Mouse (Mus musculus) heart, postnatal 0 days (tissue): ENCODE data around the gene Top3a. TPM values are rescaled to one million over a fixed set of nuclear protein-coding genes. Genes with fewer than 3 reads are reported as not detected.

Experiments used
- ATAC-seq: fragments of 200-750 bp; cut with Nextera tagmentation; 2 replicates; pipeline ENCODE4 v1.8.0; 2017; ENCODE audit warnings: low read depth, moderate number of reproducible peaks, moderate library complexity; ENCODE audit not compliant: insufficient read depth
- DNase-seq: peaks from one replicate; pipeline ENCODE4 v3.0.0-alpha.2; 2016; ENCODE audit warnings: low spot score
- H3K27ac ChIP-seq: fragments of 300-500 bp; sonication (generic); 2 replicates; pipeline ENCODE4 v1.5.1; 2014; ENCODE audit warnings: low read depth, mild to moderate bottlenecking
- H3K27me3 ChIP-seq: fragments of 300-500 bp; sonication (generic); 2 replicates; pipeline ENCODE4 v1.6.1; 2014; ENCODE audit warnings: low read length, mixed read lengths; ENCODE audit not compliant: control insufficient read depth, insufficient read depth
- H3K36me3 ChIP-seq: fragments of 300-500 bp; sonication (generic); replicated peaks from 2 replicates; pipeline ENCODE4 v1.6.1; 2014; ENCODE audit warnings: low read length, mixed read lengths; ENCODE audit not compliant: control insufficient read depth, insufficient read depth
- H3K4me1 ChIP-seq: fragments of 300-500 bp; sonication (generic); 2 replicates; pipeline ENCODE4 v1.6.1; 2014; ENCODE audit warnings: antibody characterized with exemption; ENCODE audit not compliant: control insufficient read depth, insufficient read depth
- H3K4me2 ChIP-seq: fragments of 300-500 bp; sonication (generic); 2 replicates; pipeline ENCODE4 v1.6.1; 2014; ENCODE audit warnings: low read depth, mild to moderate bottlenecking, low read length, moderate library complexity
- H3K4me3 ChIP-seq: fragments of 300-500 bp; sonication (generic); 2 replicates; pipeline ENCODE4 v1.5.1; 2014; ENCODE audit warnings: low read depth, low read length
- H3K9ac ChIP-seq: fragments of 300-500 bp; sonication (generic); replicated peaks from 2 replicates; pipeline ENCODE4 v1.6.1; 2014; ENCODE audit warnings: low read depth, low read length, mixed read lengths
- H3K9me3 ChIP-seq: fragments of 300-500 bp; sonication (generic); replicated peaks from 2 replicates; pipeline ENCODE4 v1.6.1; 2016; ENCODE audit warnings: low read length; ENCODE audit not compliant: control insufficient read depth
- CTCF ChIP-seq: IDR thresholded peaks from 2 replicates; pipeline ENCODE4 v1.5.1; 2016; ENCODE audit warnings: antibody characterized with exemption, control low read depth, low read depth
- EP300 ChIP-seq: IDR thresholded peaks from 2 replicates; pipeline ENCODE4 v1.6.1; 2016; ENCODE audit warnings: antibody characterized with exemption, low read depth
- WGBS: fragments of 180-500 bp; shearing (Covaris S2); extraction: QIAGEN DNeasy Blood & Tissue Kit; methylation state at CpG from one replicate; pipeline ENCODE4 v1.1.7; 2014; 5-methylcytosine and 5-hydroxymethylcytosine counted together
- polyA plus RNA-seq: library from polyadenylated mRNA; unstranded; fragments of >200 nt; fragmentation: Nextera tagmentation; extraction: Ambion mirVana; gene quantifications from 2 replicates; pipeline ENCODE4 v1.2.1, GENCODE M21; 2015
- total RNA-seq: library from RNA; depleted of rRNA; stranded (reverse); fragments of >200 nt; gene quantifications from 2 replicates; pipeline ENCODE4 v1.2.3, GENCODE M21; 2014; ENCODE audit warnings: low replicate concordance

Gene Top3a
- total and polyA plus RNA-seq, 2 experiments from 2014 or later = 4.4 to 7.3 TPM

GRCm38 (mm10) chr11:60706076-60706475 is 71.1 kb downstream of the Top3a start:
- WGBS = 87% methylated on average over 7 of the region's 7 CpGs
- Histone ChIP-seq H3K4me1 (peaks cover 2% of the 10 kb centered on the region), H3K27me3 (no peaks in the 10 kb centered on the region), H3K4me3 (no peak overlapping the region), H3K9ac (no peak overlapping the region), H3K4me2 (no peak overlapping the region), H3K9me3 (no peaks in the 10 kb centered on the region), H3K36me3 (peaks cover 55% of the 10 kb centered on the region), H3K27ac (no peak overlapping the region)
- TF ChIP-seq EP300 (no peak), CTCF (no peak)
- ATAC-seq (no peak), DNase-seq (no peak)

DNA sequence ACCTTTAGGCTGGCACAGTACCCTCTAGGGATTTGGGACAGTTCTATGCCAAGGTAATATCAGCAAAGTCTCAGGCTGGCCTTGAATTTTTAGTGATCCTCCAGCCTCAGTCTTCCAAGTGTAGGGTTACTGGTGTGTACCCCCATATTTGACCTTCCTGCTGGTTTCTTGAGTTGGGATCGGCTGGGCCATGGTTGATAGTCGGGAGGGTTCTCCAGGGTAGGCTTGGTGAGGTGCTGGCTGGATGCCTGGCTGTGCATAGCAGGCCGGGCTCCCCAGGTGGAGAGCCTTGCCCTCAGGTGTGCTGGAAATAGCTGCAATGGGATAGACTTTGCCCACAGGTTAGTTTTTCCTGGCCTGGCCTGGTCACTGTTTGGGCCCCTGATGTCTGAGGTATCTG is 71.9 kb downstream of the Top3a start:
- Histone ChIP-seq H3K36me3 (peaks cover 46% of the 10 kb centered on the region), H3K4me1 (peaks cover 10% of the 10 kb centered on the region), H3K27ac (no peak overlapping the region), H3K9me3 (no peaks in the 10 kb centered on the region), H3K4me2 (no peak overlapping the region), H3K27me3 (no peaks in the 10 kb centered on the region), H3K9ac (no peak overlapping the region), H3K4me3 (no peak overlapping the region)
- ATAC-seq (no peak), DNase-seq (no peak)
- WGBS = 90% methylated on average over 3 of the region's 3 CpGs
- TF ChIP-seq CTCF (no peak), EP300 (no peak)

- 94% methylated on average over 19 of the region's 19 CpGs for whole genome bisulfite sequencing
- Histone ChIP-seq H3K9ac (no peak overlapping the region), H3K27me3 (no peaks in the 10 kb centered on the region), H3K36me3 (peaks cover 36% of the 10 kb centered on the region), H3K27ac (no peak overlapping the region), H3K4me2 (no peak overlapping the region), H3K4me3 (no peak overlapping the region), H3K9me3 (no peaks in the 10 kb centered on the region), H3K4me1 (peaks cover 11% of the 10 kb centered on the region)
- TF ChIP-seq CTCF (no peak), EP300 (no peak)
- DNase-seq (no peak), ATAC-seq (no peak)
Observed at GRCm38 (mm10) chr11:60704023-60704880, 72.9 kb downstream of the Top3a start.

DNA sequence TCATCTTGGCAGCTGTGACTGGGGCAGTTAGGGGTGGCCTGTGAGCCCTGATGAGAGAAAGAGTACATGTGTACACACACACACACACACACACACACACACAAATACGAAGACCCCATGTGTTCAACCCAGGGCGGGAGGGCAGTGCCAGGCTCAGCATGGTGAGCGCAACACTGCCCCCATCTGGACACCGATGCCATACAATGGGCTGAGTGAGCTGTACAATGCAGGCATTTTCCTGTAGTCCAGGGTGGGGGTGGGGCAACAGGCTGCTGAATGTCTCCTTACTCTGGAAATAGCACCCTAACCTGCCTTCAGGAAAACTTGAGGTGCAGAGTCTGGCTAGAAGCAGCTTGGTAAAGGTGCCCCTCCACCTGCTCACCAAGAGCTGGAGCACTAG is 74.0 kb downstream of the Top3a start:
- Histone ChIP-seq H3K27me3 (no peaks in the 10 kb centered on the region), H3K36me3 (peaks cover 25% of the 10 kb centered on the region), H3K4me1 (peaks cover 17% of the 10 kb centered on the region), H3K27ac (no peak overlapping the region), H3K4me2 (no peak overlapping the region), H3K4me3 (no peak overlapping the region), H3K9ac (no peak overlapping the region), H3K9me3 (no peaks in the 10 kb centered on the region)
- ATAC-seq (0 out of 2 replicates have a peak, but pooled peaks have one; percentile 27), DNase-seq (peak; percentile 47)
- WGBS = 38% methylated on average over 4 of the region's 4 CpGs
- TF ChIP-seq EP300 (no peak), CTCF (peak; percentile 69)

GRCm38 (mm10) chr11:60701611-60702010 is 75.6 kb downstream of the Top3a start:
- 78% methylated on average over 4 of the region's 4 CpGs for WGBS

More at GRCm38 (mm10) chr11:60701611-60702010, 75.6 kb downstream of the Top3a start:
- H3K27ac ChIP-seq = no peak overlapping the region
- no peak for TF ChIP-seq EP300
- no peak for TF ChIP-seq CTCF
- H3K27me3 ChIP-seq = no peaks in the 10 kb centered on the region
- H3K4me2 ChIP-seq = no peak overlapping the region
- no peak overlapping the region for H3K9ac ChIP-seq
- H3K4me1 ChIP-seq = peaks cover 17% of the 10 kb centered on the region
- H3K36me3 ChIP-seq = peaks cover 10% of the 10 kb centered on the region
- ATAC-seq (no peak), DNase-seq (no peak)
- H3K9me3 ChIP-seq = no peaks in the 10 kb centered on the region
- H3K4me3 ChIP-seq = no peak overlapping the region
